Mouse (Mus musculus) granulocyte monocyte progenitor cell, adult 5-6 weeks (primary cell): ENCODE measurements around the gene Sec61a1. TPM values are rescaled to one million over a fixed set of nuclear protein-coding genes. Genes with fewer than 3 reads are reported as not detected.

Experiments
- ATAC-seq: replicated peaks from 2 replicates; pipeline ENCODE4 v1.8.0; 2016; ENCODE audit warnings: mild to moderate bottlenecking, moderate TSS enrichment, inconsistent platforms; ENCODE audit not compliant: poor library complexity, severe bottlenecking
- total RNA-seq, 2 experiments: library from RNA; stranded (forward) in 1 of 2; stranded (reverse) in 1 of 2; fragments of 200-712, 200-1000 nt in 1 of 2; fragments of >200 nt in 1 of 2; fragmentation: Nextera tagmentation in 1 of 2; gene quantifications; 2 replicates each; pipeline ENCODE4 v1.2.3; 2014 to 2017

Sec61a1 gene
- total RNA-seq, 2 experiments from 2014 or later = 234 to 244 TPM

DNA sequence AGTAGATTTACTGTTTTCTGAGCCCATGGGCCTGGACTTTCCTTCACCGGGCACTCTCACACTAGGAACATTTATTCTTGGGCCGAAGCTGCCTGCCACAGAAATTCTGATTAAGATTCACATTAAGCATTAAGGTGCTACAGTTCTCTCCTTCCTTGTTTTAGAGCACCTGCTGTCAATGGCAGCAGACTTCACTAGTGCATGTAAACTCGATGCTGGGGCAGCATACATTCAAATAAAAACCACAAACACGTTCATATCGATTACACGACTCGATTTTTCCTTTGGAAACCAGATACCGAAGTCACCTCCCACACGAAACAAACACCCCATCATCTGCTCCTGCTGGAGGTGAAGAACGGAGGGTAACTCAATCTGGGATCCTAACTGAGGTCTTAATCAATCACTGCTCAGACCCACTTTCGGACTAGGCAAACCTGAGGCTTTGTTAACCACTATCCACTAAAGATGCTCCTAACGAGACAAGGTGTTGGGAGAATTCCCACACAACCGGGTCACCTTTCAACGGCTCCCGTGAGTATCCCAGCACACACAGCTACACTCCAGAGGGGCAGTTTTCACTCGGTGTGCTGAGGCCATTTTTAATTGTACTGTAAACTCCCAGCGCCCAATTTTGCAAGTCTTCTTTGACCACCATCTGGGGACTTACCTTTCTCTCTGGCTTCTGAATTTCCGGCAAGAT, 853 bp downstream of the Sec61a1 start:
- no peak for ATAC-seq

DNA sequence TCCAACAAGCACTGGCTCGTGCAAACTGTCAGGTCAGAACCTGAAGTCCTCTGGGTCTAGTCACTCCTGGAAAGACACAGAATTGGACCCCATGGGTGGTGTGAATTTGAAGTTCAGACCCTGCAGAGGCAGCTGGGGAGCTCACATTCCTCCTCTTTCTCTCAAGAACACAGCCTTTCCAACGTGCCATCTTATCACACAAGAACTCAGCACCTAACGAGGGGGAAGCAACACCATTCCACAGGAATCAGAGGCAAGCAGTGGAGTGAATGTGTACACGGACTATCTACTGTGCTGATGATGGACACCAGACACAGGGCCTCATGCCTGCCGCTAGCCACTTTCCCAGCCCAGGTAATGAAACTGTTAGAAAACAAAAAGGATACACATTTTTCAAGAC, 2.0 kb downstream of the Sec61a1 start:
- ATAC-seq = no peak

DNA sequence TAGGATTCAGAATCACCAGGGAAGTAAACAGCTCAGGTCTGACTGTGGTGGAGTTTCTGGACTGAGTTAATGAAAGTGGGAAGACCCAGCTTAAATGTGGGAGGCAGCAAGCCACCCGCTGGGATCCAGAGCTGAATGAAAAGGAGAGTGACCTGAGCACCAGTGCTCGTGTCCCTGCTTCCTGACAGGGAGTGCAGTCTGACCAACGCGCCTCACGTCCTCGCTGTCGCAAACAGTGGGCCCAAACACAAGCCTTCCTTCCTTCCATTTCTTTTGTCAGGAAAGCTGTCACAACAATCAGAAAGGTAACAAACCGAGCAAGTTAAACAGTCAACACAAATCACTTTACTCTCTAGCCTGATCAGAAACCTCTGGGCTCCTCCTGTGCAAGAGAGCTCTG, 2.7 kb downstream of the Sec61a1 start:
- ATAC-seq = no peak

DNA sequence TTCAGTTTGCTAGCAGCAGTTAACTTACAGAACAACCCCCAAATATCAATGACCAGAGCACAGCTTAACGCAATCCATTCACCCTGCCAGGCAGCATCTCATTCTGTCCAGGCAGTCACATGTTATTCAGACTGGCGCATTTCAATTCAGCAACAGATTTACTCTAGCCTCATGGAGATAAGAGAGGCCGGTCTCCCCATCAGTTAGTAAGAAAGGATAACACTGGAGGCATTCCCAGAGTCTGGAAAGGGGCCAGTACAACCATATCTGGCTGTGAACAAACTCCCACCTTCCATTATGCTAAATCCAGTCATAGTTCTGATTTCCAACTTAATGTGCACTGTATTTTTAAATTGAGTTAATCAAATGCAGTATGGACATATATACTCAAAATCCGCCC, 4.2 kb downstream of the Sec61a1 start:
- no peak for ATAC-seq

DNA sequence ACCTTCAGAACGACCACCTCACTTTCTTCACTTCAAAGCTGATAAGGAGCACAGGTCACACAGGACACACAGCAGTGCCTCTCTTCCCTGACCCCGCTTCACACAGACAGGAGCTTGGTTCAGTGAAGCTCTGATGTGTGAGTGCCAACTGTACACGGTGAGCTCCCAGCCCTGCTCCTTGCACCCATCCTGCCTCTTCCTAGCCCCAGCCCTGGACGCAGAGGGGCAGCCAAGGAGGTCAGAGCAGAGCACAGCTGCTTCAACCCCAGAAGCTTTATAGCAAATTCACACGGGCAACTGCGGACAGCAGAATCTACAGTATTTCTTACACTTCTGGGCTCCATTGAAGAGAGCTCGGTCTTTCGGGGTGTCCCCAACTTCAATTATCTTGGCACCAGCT, 4.7 kb downstream of the Sec61a1 start:
- no peak for ATAC-seq

DNA sequence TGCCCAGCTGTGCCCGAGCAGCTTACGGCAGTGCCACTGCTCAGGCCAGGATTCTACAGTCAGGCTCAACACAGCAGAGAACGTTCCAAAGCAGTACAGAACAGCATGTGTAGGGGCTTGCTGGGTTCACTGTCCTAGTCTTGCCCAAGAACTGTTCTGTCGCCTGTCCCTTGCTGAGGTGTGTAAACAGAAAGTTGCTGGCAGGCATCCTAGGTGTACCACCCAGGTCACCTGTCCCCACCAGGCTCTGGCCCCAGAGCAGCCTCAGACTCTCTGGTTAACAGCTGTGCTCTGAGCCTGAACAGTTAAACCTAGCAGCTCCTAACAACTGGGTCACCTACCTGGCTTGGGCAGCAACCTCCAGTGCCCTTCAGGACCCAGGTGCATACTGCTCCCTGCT, 15.7 kb downstream of the Sec61a1 start:
- ATAC-seq = no peak

DNA sequence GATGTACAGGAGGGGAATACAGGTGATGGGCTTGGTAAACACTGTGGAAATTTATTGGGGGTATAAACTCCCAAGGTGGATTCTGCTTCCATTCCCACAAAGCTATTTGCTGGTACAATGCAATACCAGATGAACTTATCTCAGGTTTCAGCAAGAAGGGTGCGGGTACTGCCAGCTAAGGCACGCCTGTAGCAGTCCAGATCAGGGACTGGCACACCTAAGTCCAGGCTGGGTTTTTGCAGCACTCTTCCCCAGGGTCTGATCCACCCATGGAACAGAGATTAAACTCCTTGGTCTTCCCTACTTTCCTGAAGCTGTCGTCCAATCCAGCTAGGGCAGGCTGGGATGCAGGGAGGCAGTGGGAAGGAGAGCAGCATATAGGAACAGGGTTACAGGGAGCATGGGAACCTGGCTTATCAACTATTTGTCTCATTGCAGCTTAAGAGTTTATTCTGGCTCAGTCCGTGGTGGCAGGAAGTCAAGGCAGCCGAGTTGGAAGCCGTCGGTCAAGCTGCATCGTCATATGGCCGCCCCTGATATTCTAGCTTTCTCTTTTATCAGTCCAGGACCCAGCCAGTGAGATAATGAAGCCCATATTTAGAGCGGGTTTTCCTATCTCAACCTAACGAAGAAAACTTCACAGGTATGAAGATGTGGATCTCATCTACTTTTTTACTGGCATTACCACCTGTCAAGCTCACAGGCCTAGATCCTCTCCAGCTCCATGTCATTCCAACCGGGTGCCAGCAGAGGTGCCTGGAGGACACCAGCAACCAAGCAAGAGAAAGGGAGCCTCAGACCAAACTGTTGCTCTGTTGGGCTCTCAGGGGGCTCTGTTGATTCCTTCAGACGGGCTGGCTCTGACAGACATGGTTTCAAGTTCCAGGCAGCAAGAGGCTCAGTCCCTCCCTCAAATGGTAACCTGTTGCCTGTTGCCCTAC, 16.4 kb downstream of the Sec61a1 start:
- ATAC-seq = no peak

DNA sequence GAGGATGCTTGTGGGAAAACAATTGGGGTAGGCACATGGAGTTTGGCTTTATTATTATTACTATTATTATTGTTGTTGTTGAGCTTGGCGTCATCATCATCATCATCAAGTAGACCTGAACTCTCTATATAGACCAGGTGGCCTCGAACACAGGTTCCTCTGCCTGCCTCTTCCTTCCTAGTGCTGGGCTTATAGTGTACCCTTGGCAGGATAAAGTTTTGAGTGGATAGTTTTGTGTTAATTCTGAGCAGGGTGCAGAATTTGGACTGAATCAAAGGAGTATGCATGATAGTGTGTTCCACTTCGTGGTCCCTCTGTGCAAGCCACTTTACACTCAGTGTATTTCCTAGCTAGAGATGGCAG, 18.3 kb downstream of the Sec61a1 start:
- ATAC-seq = no peak

DNA sequence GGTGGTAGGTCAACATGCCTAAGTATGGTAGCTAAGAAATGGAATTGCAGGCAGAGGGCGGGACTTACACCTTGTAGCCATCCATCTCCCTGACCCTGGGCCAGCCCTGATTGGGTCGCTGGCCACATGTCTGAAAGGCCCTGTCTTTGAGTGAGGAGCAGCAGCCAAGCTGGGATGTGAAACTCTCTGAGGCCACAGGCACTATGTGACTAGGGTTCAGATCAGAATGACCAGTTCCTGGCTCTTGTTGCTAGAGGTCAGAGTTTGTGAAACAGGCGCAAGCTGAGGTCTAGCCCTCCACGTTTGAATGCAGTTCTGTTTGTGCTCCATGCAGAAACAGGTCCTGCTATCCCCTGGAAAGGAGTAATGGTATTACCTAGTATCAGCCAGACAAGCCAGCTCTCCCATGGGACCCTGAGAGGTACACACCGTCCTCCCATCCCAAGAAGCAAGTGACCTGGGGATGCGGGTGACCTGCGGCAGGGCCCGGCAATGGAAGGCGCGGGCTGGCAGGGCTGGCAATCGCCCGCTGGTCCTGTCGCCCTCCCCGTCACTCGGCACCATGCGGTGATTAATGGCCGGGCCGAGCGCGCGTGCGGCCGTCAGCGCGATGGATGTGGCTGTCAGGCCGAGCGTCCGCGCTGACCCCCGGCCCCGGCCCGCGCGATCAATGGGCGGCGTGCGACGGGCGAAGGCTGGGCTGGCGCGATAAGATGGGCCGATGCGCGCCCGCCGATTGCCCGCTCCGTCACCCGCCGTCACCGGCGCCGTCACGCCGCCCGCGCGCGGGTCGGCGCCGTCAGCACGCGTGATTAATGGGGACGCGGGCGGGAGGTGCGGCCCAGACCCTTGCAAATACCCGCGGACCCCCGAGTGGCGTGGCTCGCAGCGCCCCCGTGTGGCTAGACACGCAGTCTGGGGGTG, 19.0 kb downstream of the Sec61a1 start:
- ATAC-seq = peak; percentile 52

DNA sequence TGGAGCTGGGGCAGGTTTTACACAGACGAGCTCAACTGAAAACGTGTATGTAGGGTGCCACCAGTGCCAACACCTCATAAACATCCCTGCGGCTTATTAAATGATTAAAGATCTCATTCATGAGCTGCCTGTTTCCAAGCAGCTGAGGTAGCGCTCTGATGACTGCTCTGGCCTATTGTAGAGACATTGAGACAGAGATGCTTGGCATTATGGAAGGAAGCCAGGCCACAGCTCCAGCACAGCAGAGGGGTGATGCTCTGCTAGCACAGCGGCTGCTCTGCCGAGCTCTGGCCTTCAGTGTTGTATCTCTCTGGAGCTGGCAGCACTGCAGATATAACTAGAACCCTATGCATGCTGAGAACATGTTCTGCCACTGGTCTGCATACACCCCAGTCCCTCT, 25.0 kb downstream of the Sec61a1 start:
- ATAC-seq = no peak

DNA sequence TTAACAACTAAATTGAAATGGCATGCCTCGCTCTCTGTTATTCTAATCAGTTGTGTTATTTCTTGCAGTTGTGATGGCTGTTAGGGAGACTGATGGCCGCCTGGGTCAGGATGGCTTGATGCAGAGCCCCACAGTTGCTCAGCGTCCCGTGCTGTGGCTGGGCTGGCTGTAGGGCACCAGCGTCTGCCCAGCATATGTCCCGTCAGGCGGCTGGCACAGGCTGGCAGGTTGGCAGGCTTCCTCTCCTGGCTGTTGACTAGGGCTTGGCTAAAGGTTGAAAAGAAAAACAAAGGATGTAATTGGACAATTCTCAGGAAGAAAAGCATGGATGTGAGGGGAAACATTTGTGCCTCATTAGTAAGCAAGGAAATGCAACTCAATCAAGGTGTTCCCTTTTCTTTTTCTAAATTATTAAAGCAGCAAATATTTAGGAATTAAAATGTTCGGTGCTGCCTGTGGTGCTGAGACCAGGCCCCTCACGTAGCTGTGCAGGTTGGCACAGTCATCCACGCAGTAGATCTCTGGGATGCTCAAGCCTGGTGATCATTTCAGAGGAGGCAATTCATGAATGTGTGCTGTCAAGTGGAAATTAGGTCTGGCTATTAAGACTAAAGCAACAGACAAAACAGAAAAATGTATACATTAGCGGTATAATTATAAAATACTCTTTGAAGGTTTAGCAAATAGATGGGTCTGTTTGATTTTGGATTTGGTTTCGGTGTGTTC, 27.9 kb downstream of the Sec61a1 start:
- ATAC-seq = no peak

DNA sequence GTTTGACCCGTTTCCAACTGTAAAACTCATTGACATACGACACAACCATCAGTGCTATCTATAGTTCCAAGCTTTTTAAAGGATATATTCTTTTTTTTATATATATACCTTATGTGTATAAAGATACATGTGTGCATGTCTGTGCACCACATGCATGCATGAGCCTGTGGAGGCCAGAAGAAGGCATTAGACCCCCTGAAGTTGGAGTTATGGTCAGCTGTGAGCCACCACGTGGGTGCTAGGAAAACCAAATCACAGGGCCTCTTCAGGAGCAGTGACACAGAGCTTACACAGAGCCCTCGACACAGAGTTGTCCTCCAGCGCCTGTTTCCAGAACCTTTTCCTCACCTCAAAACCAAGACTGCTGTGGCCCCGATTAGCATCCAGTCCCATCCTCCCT, 28.9 kb downstream of the Sec61a1 start:
- no peak for ATAC-seq

DNA sequence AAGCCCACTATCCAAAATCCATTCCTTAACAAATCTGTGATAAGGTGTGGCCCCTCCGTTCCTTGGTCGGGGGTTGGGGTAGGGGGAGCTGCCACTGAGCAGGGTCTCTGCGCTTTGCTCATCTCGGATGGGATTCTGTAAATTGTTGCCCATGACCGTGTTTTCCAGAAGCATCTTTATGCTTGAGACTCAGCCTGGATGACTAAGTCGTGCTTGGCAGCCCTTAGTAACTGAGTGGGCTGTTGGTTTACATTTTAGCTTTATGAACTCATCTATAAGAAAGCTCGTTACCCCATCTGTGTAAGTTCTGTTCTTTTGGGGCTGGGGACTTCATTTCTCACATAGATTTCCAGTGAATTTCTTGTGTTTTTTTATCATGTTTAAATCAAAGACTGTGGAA, 29.7 kb downstream of the Sec61a1 start:
- ATAC-seq = no peak

DNA sequence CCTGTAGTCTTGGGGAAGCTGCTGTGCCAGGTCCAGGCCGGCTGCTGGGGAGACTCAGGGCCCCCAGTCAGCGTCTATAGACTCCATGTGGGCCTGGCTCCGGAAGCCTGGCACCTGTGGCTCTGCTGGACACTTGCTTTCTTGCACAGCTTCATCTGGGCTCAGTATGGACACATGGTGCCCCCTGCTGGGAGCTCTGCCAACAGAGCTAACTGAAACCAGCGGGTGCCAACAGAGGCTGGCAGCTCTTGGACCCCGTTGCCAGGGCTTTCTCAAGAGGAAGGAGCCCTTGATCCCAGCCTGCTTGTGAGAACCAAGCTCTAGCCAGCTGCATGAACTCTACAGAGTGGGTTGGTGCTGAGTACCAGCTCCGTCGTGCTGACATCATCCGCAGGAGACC, 31.8 kb downstream of the Sec61a1 start:
- ATAC-seq = peak; percentile 68

DNA sequence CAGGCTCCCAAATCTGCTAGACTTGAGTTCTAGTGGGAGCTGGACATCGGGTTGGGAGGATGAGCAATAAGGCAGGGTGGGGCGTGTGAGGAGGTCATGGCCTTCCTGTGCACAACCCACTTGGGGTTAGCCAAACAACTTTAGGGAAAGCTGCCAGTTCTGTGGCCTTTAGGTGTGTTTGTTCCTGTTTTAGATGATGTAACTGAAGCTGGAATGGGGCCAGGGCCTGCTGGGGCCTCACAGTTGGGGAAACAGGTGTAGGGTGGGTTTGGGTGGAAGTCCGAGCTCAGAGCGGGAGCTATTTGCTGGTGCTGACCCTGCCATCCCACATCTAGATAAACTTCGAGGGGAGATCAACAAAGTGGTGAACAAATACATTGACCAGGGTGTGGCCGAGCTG, 33.3 kb downstream of the Sec61a1 start:
- no peak for ATAC-seq

DNA sequence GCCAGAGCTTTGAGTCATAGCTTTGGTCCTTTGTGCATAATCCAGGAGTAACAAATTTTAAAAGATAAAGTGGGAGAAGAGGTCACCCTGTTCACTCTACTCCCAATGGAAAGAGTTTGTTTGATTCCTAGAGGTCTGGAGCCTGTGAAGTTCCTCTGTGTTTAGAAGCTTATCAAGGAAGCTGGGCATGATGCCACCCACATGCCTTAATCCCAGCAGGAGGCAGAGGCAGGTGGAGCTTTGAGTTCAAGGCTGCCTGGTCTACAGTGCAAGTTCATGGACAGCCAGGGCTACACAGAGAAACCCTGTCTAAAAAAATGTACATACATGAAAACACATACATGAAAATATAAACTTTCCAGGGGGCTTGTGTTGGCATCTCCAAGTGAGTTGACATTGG, 34.8 kb downstream of the Sec61a1 start:
- ATAC-seq = no peak

DNA sequence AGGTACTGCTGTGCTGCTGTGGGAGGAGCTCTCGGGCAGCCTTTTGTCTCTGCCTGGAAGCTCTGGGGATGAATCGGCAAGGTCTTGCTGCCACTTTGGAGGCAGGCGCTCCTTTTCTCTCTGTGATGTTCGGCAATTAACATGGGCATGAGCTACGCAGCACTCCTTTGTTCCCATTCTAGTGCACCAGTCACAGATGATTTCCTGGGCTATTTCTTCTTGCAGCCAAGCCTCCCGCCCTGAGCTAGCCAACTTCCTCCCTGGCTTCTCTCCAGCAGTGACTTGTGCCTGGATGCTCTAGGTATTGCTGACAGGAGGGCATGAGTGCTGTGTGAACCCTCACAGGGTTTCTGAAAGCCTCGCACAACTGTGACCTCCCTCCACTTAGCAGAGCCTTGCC, 35.6 kb downstream of the Sec61a1 start:
- no peak for ATAC-seq

DNA sequence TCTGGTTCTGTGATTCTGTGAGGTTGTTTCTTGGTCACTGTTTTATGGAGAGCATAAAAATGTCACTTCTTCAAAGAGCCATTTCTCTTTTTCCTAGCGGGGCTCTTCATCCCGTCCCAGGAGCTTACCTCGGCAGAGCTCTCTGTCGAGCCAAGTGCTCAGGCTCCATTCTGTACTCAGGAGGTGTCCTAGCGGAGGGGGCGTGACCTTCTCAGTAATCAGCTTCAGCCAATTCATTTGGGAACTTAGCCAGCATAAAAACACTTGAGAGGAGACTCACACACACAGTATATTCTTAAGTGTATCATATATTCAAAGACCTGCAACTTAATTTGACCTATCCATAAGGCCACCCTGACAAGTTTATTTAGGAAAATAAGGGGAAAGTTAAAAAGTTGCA, 38.3 kb downstream of the Sec61a1 start:
- ATAC-seq = no peak

DNA sequence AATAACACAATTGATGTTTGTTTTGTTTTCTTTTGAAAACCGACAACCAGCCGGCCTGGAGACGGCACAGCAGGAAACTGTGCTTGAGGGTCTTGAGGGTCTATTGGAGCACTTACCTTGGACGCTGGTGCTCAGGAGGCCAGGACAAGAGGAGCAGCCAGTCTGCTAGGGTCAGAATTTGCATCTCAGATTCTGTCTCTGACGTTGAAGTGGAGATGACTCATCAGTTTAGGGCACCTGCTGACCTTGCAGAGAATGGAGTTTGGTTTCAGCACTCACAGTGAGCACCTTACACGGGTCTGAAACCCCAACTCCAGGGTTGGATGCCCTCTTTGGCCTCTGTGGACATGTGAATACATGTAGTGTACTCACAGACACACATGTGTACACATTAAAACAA, 48.8 kb downstream of the Sec61a1 start:
- ATAC-seq = no peak
